Mouse (Mus musculus) MEL (cell line): ENCODE measurements at regions not wholly inside any gene's neighbourhood (a gene's known extent, or its start where the extent isn't known, plus 50 kb on each side); places are given as distances from the start of the nearest gene placed in this dataset.

Experiments
- DNase-seq: peaks from one replicate; pipeline ENCODE4 v3.0.0; 2011; ENCODE audit warnings: low read depth, low spot score
- H3K27ac ChIP-seq: 2 replicates; pipeline ENCODE4 v1.5.1; 2012; ENCODE audit warnings: low read depth, mild to moderate bottlenecking, control low read depth, low read length, moderate library complexity; ENCODE audit not compliant: control insufficient read depth
- H3K27me3 ChIP-seq, 2 experiments: fragments of 150-350 bp in 1 of 2; sonication (generic) in 1 of 2; 2 replicates each; pipeline ENCODE4 v1.6.1; 2012; ENCODE audit warnings: low read length in 2 of 2, mild to moderate bottlenecking in 2 of 2, improper control_type of control experiment in 1 of 2, moderate library complexity in 1 of 2; ENCODE audit not compliant: insufficient read depth in 2 of 2, control insufficient read depth in 1 of 2
- H3K36me3 ChIP-seq, 2 experiments: 2 replicates each; pipeline ENCODE4 v1.6.1; 2012 to 2014; ENCODE audit warnings: low read length in 2 of 2, improper control_type of control experiment in 1 of 2, inconsistent platforms in 1 of 2, mild to moderate bottlenecking in 1 of 2; ENCODE audit not compliant: insufficient read depth in 2 of 2, control insufficient read depth in 1 of 2
- H3K4me1 ChIP-seq, 2 experiments: fragments of 150-350 bp in 1 of 2; sonication (generic) in 1 of 2; 2 replicates each; pipeline ENCODE4 v1.6.1; 2012; ENCODE audit warnings: low read length in 2 of 2, improper control_type of control experiment in 1 of 2, mild to moderate bottlenecking in 1 of 2; ENCODE audit not compliant: insufficient read depth in 2 of 2, control insufficient read depth in 1 of 2
- H3K4me3 ChIP-seq, 2 experiments: fragments of 150-350 bp in 1 of 2; sonication (generic) in 1 of 2; 2 replicates each; pipeline ENCODE4 v1.5.1; 2012; ENCODE audit warnings: low read depth in 2 of 2, low read length in 2 of 2, mild to moderate bottlenecking in 2 of 2, moderate library complexity in 2 of 2, control low read depth in 1 of 2, improper control_type of control experiment in 1 of 2; ENCODE audit not compliant: control insufficient read depth in 1 of 2, insufficient read depth in 1 of 2
- H3K79me2 ChIP-seq: 2 replicates; pipeline ENCODE4 v1.6.1; 2012; ENCODE audit warnings: mild to moderate bottlenecking, low read length, moderate library complexity; ENCODE audit not compliant: control insufficient read depth, poor library complexity, insufficient read depth
- H3K9ac ChIP-seq: 2 replicates; pipeline ENCODE4 v1.6.1; 2012; ENCODE audit warnings: low read depth, mild to moderate bottlenecking, control low read depth, low read length, moderate library complexity; ENCODE audit not compliant: control insufficient read depth, poor library complexity, severe bottlenecking
- H3K9me3 ChIP-seq: fragments of 150-350 bp; sonication (generic); replicated peaks from 2 replicates; pipeline ENCODE4 v1.6.1; 2012; ENCODE audit warnings: mild to moderate bottlenecking, low read length, improper control_type of control experiment, moderate library complexity; ENCODE audit not compliant: insufficient read depth
- BHLHE40 ChIP-seq: IDR thresholded peaks from 2 replicates; pipeline ENCODE4 v1.6.1; 2012; ENCODE audit warnings: low read depth, mild to moderate bottlenecking, inconsistent platforms, low read length, improper control_type of control experiment, borderline replicate concordance
- CHD1 ChIP-seq: IDR thresholded peaks from 2 replicates; pipeline ENCODE4 v1.6.1; 2012; ENCODE audit warnings: low read depth, mild to moderate bottlenecking, inconsistent platforms, low read length, improper control_type of control experiment
- CHD2 ChIP-seq: IDR thresholded peaks from 2 replicates; pipeline ENCODE4 v1.6.1; 2011; ENCODE audit warnings: low read length, improper control_type of control experiment
- E2F4 ChIP-seq: IDR thresholded peaks from 2 replicates; pipeline ENCODE4 v1.6.1; 2011; ENCODE audit warnings: low read depth, low read length, improper control_type of control experiment, borderline replicate concordance
- ELF1 ChIP-seq: IDR thresholded peaks from 2 replicates; pipeline ENCODE4 v1.6.1; 2014; ENCODE audit warnings: low read depth, mild to moderate bottlenecking, inconsistent platforms, low read length, improper control_type of control experiment, moderate library complexity
- ETS1 ChIP-seq: IDR thresholded peaks from 2 replicates; pipeline ENCODE4 v1.6.1; 2012; ENCODE audit warnings: low read depth, mild to moderate bottlenecking, inconsistent platforms, low read length, improper control_type of control experiment, moderate library complexity
- GABPA ChIP-seq: IDR thresholded peaks from 2 replicates; pipeline ENCODE4 v1.6.1; 2012; ENCODE audit warnings: low read depth, mild to moderate bottlenecking, inconsistent platforms, low read length, improper control_type of control experiment, moderate library complexity
- GATA1 ChIP-seq: IDR thresholded peaks from 2 replicates; pipeline ENCODE4 v1.6.1; 2011; ENCODE audit warnings: low read depth, low read length, improper control_type of control experiment
- HCFC1 ChIP-seq: IDR thresholded peaks from 2 replicates; pipeline ENCODE4 v1.6.1; 2012; ENCODE audit warnings: low read depth, mild to moderate bottlenecking, inconsistent platforms, low read length, improper control_type of control experiment, moderate library complexity
- JUND ChIP-seq: IDR thresholded peaks from 2 replicates; pipeline ENCODE4 v1.6.1; 2011; ENCODE audit warnings: low read depth, mild to moderate bottlenecking, improper control_type of control experiment, low read length
- KAT2A ChIP-seq: conservative IDR thresholded peaks from 2 replicates; pipeline ENCODE4 v1.6.1; 2012; ENCODE audit warnings: low read depth, low read length, improper control_type of control experiment, inconsistent platforms
- MAZ ChIP-seq: IDR thresholded peaks from 2 replicates; pipeline ENCODE4 v1.6.1; 2012; ENCODE audit warnings: low read depth, mild to moderate bottlenecking, inconsistent platforms, low read length, improper control_type of control experiment
- MEF2A ChIP-seq: IDR thresholded peaks from 2 replicates; pipeline ENCODE4 v1.6.1; 2014; ENCODE audit warnings: low read depth, mild to moderate bottlenecking, inconsistent platforms, low read length, improper control_type of control experiment; ENCODE audit not compliant: poor library complexity, insufficient replicate concordance, severe bottlenecking; ENCODE audit errors: extremely low read depth
- MYB ChIP-seq: IDR thresholded peaks from 2 replicates; pipeline ENCODE4 v1.6.1; 2011; ENCODE audit warnings: mild to moderate bottlenecking, low read depth, low read length, improper control_type of control experiment
- MYC ChIP-seq: IDR thresholded peaks from 2 replicates; pipeline ENCODE4 v1.6.1; 2011; ENCODE audit warnings: low read depth, mild to moderate bottlenecking, low read length, improper control_type of control experiment, moderate library complexity
- POLR2A ChIP-seq, 2 experiments: IDR thresholded peaks; 2 replicates each; pipeline ENCODE4 v1.6.1; 2011 to 2012; ENCODE audit warnings: low read length in 2 of 2, mild to moderate bottlenecking in 2 of 2, control low read depth in 1 of 2, improper control_type of control experiment in 1 of 2, low read depth in 1 of 2, moderate library complexity in 1 of 2; ENCODE audit not compliant: control insufficient read depth in 1 of 2, insufficient read depth in 1 of 2, poor library complexity in 1 of 2
- POLR2AphosphoS5 ChIP-seq: IDR thresholded peaks from 2 replicates; pipeline ENCODE4 v1.6.1; 2012; ENCODE audit warnings: low read depth, borderline replicate concordance, mild to moderate bottlenecking, inconsistent platforms, low read length, moderate library complexity, mixed read lengths
- RAD21 ChIP-seq: IDR thresholded peaks from 2 replicates; pipeline ENCODE4 v1.6.1; 2011; ENCODE audit warnings: mild to moderate bottlenecking, low read depth, low read length, improper control_type of control experiment
- SMC3 ChIP-seq: IDR thresholded peaks from 2 replicates; pipeline ENCODE4 v1.6.1; 2011; ENCODE audit warnings: low read depth, low read length, improper control_type of control experiment
- TAL1 ChIP-seq: IDR thresholded peaks from 2 replicates; pipeline ENCODE4 v1.6.1; 2012; ENCODE audit warnings: mild to moderate bottlenecking, inconsistent platforms, low read length, moderate library complexity, mixed read lengths
- TBP ChIP-seq: IDR thresholded peaks from 2 replicates; pipeline ENCODE4 v1.8.0; 2011; ENCODE audit warnings: low read depth, low read length, improper control_type of control experiment
- TCF12 ChIP-seq: IDR thresholded peaks from 2 replicates; pipeline ENCODE4 v1.6.1; 2014; ENCODE audit warnings: low read depth, mild to moderate bottlenecking, inconsistent platforms, low read length, improper control_type of control experiment, moderate library complexity
- UBTF ChIP-seq: IDR thresholded peaks from 2 replicates; pipeline ENCODE4 v1.6.1; 2012; ENCODE audit warnings: low read depth, mild to moderate bottlenecking, inconsistent platforms, low read length, improper control_type of control experiment, moderate library complexity, borderline replicate concordance; ENCODE audit not compliant: insufficient read depth
- ZKSCAN1 ChIP-seq: IDR thresholded peaks from 2 replicates; pipeline ENCODE4 v1.6.1; 2012; ENCODE audit warnings: low read depth, mild to moderate bottlenecking, inconsistent platforms, low read length, improper control_type of control experiment, moderate library complexity
- ZMIZ1 ChIP-seq: IDR thresholded peaks from 2 replicates; pipeline ENCODE4 v1.6.1; 2012; ENCODE audit warnings: low read depth, mild to moderate bottlenecking, inconsistent platforms, low read length, improper control_type of control experiment, moderate library complexity

DNA sequence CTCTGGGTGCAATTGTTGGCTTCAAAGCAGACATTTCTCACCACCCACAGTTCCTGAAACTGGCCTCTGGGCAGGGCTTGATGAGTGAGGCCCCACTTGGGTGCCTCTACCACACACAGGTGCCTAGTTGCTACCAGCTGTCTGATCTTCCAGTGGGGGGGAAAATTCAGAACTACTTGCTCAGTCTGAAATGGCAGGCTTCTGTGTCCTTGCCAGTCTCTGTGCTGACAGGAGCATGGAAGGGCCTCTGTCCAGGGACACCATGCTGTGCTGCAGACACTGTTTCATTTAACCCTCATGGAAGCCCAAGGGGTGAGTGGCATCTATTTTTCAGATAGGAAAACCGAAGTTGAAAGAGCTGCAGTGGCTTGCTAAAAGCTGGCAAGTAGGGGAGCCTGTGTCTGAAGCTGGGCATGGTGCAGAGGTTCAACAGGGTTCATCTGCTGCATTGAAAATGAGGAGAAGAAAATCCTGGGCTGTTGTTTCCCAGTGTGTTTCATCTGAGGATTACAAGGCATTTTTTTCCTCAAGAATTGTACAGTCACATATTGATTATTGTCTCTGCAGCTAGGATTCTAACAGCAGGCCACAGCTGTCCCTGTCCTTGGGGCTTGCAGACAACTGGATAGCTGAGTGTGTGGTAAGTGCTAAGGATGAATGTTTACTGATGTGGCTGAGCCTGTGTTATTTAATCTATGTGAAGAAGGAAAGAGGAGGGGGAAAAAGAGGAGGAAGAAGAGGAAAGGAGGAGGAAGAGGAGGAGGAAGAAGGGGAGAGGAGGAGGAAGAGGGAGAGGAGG is 78.4 kb upstream of the Gadd45a start:
- no peak for DNase-seq
- Histone ChIP-seq H3K79me2 (no peaks in the 10 kb centered on the region), H3K9ac (no peak overlapping the region), H3K9me3 (no peaks in the 10 kb centered on the region), H3K4me3 (no peak overlapping the region), H3K36me3 (no peaks in the 10 kb centered on the region), H3K27ac (no peak overlapping the region), H3K4me1 (no peaks in the 10 kb centered on the region), H3K27me3 (peaks cover 2 to 4% of the 10 kb centered on the region in 2 experiments; a peak in 3 of 4 replicates)
- no peak for TF ChIP-seq KAT2A
- TF ChIP-seq ETS1 = no peak
- no peak for TF ChIP-seq GATA1
- TF ChIP-seq E2F4 = no peak
- no peak for TF ChIP-seq GABPA
- TF ChIP-seq ELF1 = no peak
- TF ChIP-seq ZKSCAN1 = no peak
- TF ChIP-seq SMC3 = no peak
- no peak for TF ChIP-seq TCF12
- TF ChIP-seq TAL1 = no peak
- no peak for TF ChIP-seq TBP
- TF ChIP-seq RAD21 = no peak
- no peak for TF ChIP-seq POLR2A (IDR thresholded peaks at IDR 0.05; ENCODE audit: control insufficient read depth in 1 of 2, insufficient read depth in 1 of 2, low read depth in 1 of 2, low read length in 2 of 2, poor library complexity in 1 of 2)
- TF ChIP-seq HCFC1 = no peak

GRCm38 (mm10) chr6:67114753-67115152 is 77.5 kb upstream of the Gadd45a start:
- Histone ChIP-seq H3K4me1 (no peaks in the 10 kb centered on the region), H3K9ac (no peak overlapping the region), H3K27me3 (peaks cover 2 to 4% of the 10 kb centered on the region in 2 experiments; a peak in 3 of 4 replicates), H3K79me2 (no peaks in the 10 kb centered on the region), H3K36me3 (no peaks in the 10 kb centered on the region), H3K9me3 (no peaks in the 10 kb centered on the region), H3K4me3 (no peak overlapping the region), H3K27ac (no peak overlapping the region)
- TF ChIP-seq POLR2A (IDR thresholded peaks at IDR 0.05; ENCODE audit: control insufficient read depth in 1 of 2, insufficient read depth in 1 of 2, low read depth in 1 of 2, low read length in 2 of 2, poor library complexity in 1 of 2) (no peak), CHD2 (no peak), ZMIZ1 (no peak), JUND (no peak), MYC (no peak), RAD21 (no peak), MAZ (no peak), MEF2A (no peak), MYB (no peak), GABPA (no peak), UBTF (no peak), POLR2AphosphoS5 (no peak), CHD1 (no peak), E2F4 (no peak), TBP (no peak), KAT2A (no peak), TAL1 (no peak), BHLHE40 (no peak)
- no peak for DNase-seq
